ENCODE assay signal across 22 mouse cellular contexts in genomic region chr9:6090747-6091146, GRCm38 (mm10).
A peak's percentile ranks its signal among the peaks of the same experiment; 100 is the strongest.
DNase-seq lines count a peak whose midpoint lies in the region; ATAC-seq and TF ChIP-seq lines count a peak whose summit lies in the region.
"Had no signal": no experiment of that assay in that cellular context is flagged by ENCODE, and none has a peak within 500 bp of the region (broad histone marks: within the 10 kb centered on the region; RNA-seq: fewer than 3 reads in every experiment).

No protein-coding gene starts in this region.

- H3K9me3 ChIP-seq in MEL (replicated peaks; ENCODE audit: insufficient read depth, low read length), result no peaks in the 10 kb centered on the region
- H3K9me3 ChIP-seq in liver, embryonic 13.5 days (replicated peaks), result no peaks in the 10 kb centered on the region; the same call in 1 of the 2 replicates
- no peaks in the 10 kb centered on the region for H3K9me3 ChIP-seq in liver, postnatal 0 days (ENCODE audit: low read length)
- H3K9me3 ChIP-seq: embryonic facial prominence, embryonic 13.5 days; forebrain, embryonic 10.5 days; hindbrain, embryonic 10.5 days had no signal

- H3K4me2 ChIP-seq in liver, embryonic 13.5 days, result no peak overlapping the region
- H3K4me2 ChIP-seq in liver, postnatal 0 days (ENCODE audit: low read depth, low read length), result no peak overlapping the region
- H3K4me2 ChIP-seq: embryonic facial prominence, embryonic 13.5 days; heart, embryonic 11.5 days; hindbrain, embryonic 14.5 days had no signal

- TF ChIP-seq POLR2A in MEL (IDR thresholded peaks at IDR 0.05; ENCODE audit: control insufficient read depth in 1 of 2, insufficient read depth in 1 of 2, low read depth in 1 of 2, low read length in 2 of 2, poor library complexity in 1 of 2), result peak in 1 of 2 experiments; percentile 35; a peak in 1 of 4 replicates

- TF ChIP-seq CTCF in MEL (IDR thresholded peaks at IDR 0.05 in 2 of 3, conservative IDR thresholded peaks at IDR 0.05 in 1 of 3; ENCODE audit: control insufficient read depth in 1 of 3, insufficient read depth in 1 of 3, low read depth in 2 of 3, low read length in 3 of 3, poor library complexity in 1 of 3, severe bottlenecking in 1 of 3), result no peak
- no peak for TF ChIP-seq CTCF in liver, postnatal 0 days (IDR thresholded peaks at IDR 0.05; ENCODE audit: low read depth)

- TF ChIP-seq EP300 in MEL (IDR thresholded peaks at IDR 0.05; ENCODE audit: low read depth in 1 of 2, low read length in 2 of 2), result peak; percentile 99
- TF ChIP-seq EP300 in liver, postnatal 0 days (IDR thresholded peaks at IDR 0.05; ENCODE audit: low read depth), result peak; percentile 58

- peaks cover 0 to 16% of the 10 kb centered on the region in 2 experiments; a peak in 2 of 4 replicates for H3K36me3 ChIP-seq in MEL (ENCODE audit: control insufficient read depth in 1 of 2, insufficient read depth in 2 of 2, low read length in 2 of 2)
- no peaks in the 10 kb centered on the region for H3K36me3 ChIP-seq in liver, embryonic 13.5 days
- no peaks in the 10 kb centered on the region for H3K36me3 ChIP-seq in liver, postnatal 0 days (replicated peaks; ENCODE audit: insufficient read depth, low read length)
- H3K36me3 ChIP-seq: embryonic facial prominence, embryonic 13.5 days; forebrain, embryonic 10.5 days; hindbrain, embryonic 10.5 days had no signal

- H3K27ac ChIP-seq in MEL (ENCODE audit: control insufficient read depth, low read depth, low read length), result peak overlapping the region; percentile 78
- no peak overlapping the region for H3K27ac ChIP-seq in liver, embryonic 13.5 days
- no peak overlapping the region for H3K27ac ChIP-seq in liver, postnatal 0 days (ENCODE audit: low read depth)
- H3K27ac ChIP-seq: embryonic facial prominence, embryonic 13.5 days; forebrain, embryonic 10.5 days; heart, adult 2 months; hindbrain, embryonic 10.5 days; hindbrain, embryonic 14.5 days had no signal

- no peaks in the 10 kb centered on the region for H3K27me3 ChIP-seq in MEL (ENCODE audit: control insufficient read depth in 1 of 2, insufficient read depth in 2 of 2, low read length in 2 of 2)
- no peaks in the 10 kb centered on the region for H3K27me3 ChIP-seq in liver, embryonic 13.5 days
- H3K27me3 ChIP-seq in liver, postnatal 0 days (ENCODE audit: insufficient read depth, low read length), result no peaks in the 10 kb centered on the region
- H3K27me3 ChIP-seq: CH12.LX; embryonic facial prominence, embryonic 13.5 days had no signal

- H3K79me2 ChIP-seq in MEL (ENCODE audit: control insufficient read depth, insufficient read depth, low read length, poor library complexity), result no peaks in the 10 kb centered on the region

- peak overlapping the region; percentile 44 to 83 for H3K4me3 ChIP-seq in MEL (ENCODE audit: control insufficient read depth in 1 of 2, insufficient read depth in 1 of 2, low read depth in 2 of 2, low read length in 2 of 2)
- no peak overlapping the region for H3K4me3 ChIP-seq in liver, embryonic 13.5 days (replicated peaks)
- H3K4me3 ChIP-seq in liver, postnatal 0 days (ENCODE audit: low read depth, low read length), result no peak overlapping the region
- H3K4me3 ChIP-seq: embryonic facial prominence, embryonic 13.5 days; forebrain, embryonic 10.5 days; heart, adult 2 months; hindbrain, embryonic 10.5 days had no signal

- peak overlapping the region; percentile 45 for H3K9ac ChIP-seq in MEL (ENCODE audit: control insufficient read depth, low read depth, low read length, poor library complexity, severe bottlenecking)
- H3K9ac ChIP-seq in liver, embryonic 13.5 days, result no peak overlapping the region
- H3K9ac ChIP-seq in liver, postnatal 0 days (replicated peaks), result no peak overlapping the region
- H3K9ac ChIP-seq: embryonic facial prominence, embryonic 13.5 days; hindbrain, embryonic 14.5 days had no signal

- peak; percentile 81 for ATAC-seq in erythroid progenitor cell, adult 5-6 weeks (replicated peaks; ENCODE audit: low FRiP score, poor library complexity, severe bottlenecking)
- ATAC-seq in liver, embryonic 13.5 days (ENCODE audit: low read depth), result peak; percentile 80
- no peak for ATAC-seq in liver, postnatal 0 days
- ATAC-seq: forebrain, embryonic 14.5 days had no signal

- no peak for TF ChIP-seq RAD21 in MEL (IDR thresholded peaks at IDR 0.05; ENCODE audit: low read depth, low read length)

- WGBS in liver, embryonic 13.5 days (ENCODE audit: insufficient replicate concordance), result 26% methylated on average over 2 of the region's 2 CpGs
- WGBS in liver, postnatal 0 days (ENCODE audit: insufficient replicate concordance), result 37% methylated on average over 2 of the region's 2 CpGs

- DNase-seq in MEL (ENCODE audit: low read depth, low spot score), result peak; percentile 89
- DNase-seq in liver, embryonic 13.5 days, result no peak
- no peak for DNase-seq in liver, postnatal 0 days
- no peak for DNase-seq in thymus, postnatal 10 days (ENCODE audit: low spot score in 2 of 2)
- DNase-seq in spleen, postnatal 10 days (ENCODE audit: low spot score in 2 of 2), result no peak
- no peak for DNase-seq in left cerebral cortex, adult 8-10 months (ENCODE audit: low spot score in 2 of 2)
- no peak for DNase-seq in layer of hippocampus, adult 18-20 months (ENCODE audit: low spot score in 2 of 2)
- DNase-seq: adrenal gland, adult 2 months; adrenal gland, postnatal 25 days; cerebellum, adult 11 months; cerebellum, adult 8-10 months; cerebellum, postnatal 14 days; gastrocnemius, postnatal 10 days; heart, adult 2 months had no signal

- H3K4me1 ChIP-seq in MEL (ENCODE audit: control insufficient read depth in 1 of 2, insufficient read depth in 2 of 2, low read length in 2 of 2), result peaks cover 10 to 11% of the 10 kb centered on the region in 2 experiments
- no peaks in the 10 kb centered on the region for H3K4me1 ChIP-seq in liver, embryonic 13.5 days (replicated peaks)
- no peaks in the 10 kb centered on the region for H3K4me1 ChIP-seq in liver, postnatal 0 days (ENCODE audit: insufficient read depth)
- H3K4me1 ChIP-seq: embryonic facial prominence, embryonic 13.5 days; forebrain, embryonic 10.5 days; hindbrain, embryonic 10.5 days had no signal

TF ChIP-seq in MEL, 35 proteins besides CTCF, POLR2A, EP300 and RAD21 (continues in another document):
- 0 out of 2 replicates have a peak, but pooled peaks have one; percentile 39 for TF ChIP-seq ZNF384 (IDR thresholded peaks at IDR 0.05; ENCODE audit: low read depth, low read length)
- peak; percentile 58; the same call in 1 of the 2 replicates for TF ChIP-seq TBP (IDR thresholded peaks at IDR 0.05; ENCODE audit: low read depth, low read length)
- TF ChIP-seq ZMIZ1 (IDR thresholded peaks at IDR 0.05; ENCODE audit: low read depth, low read length), result no peak
- no peak for TF ChIP-seq CHD1 (IDR thresholded peaks at IDR 0.05; ENCODE audit: low read depth, low read length)
- peak; percentile 95 for TF ChIP-seq ETS1 (IDR thresholded peaks at IDR 0.05; ENCODE audit: low read depth, low read length)
- TF ChIP-seq POLR2AphosphoS5 (IDR thresholded peaks at IDR 0.05; ENCODE audit: borderline replicate concordance, low read depth, low read length), result no peak
- peak; percentile 36; the same call in 1 of the 2 replicates for TF ChIP-seq TAL1 (IDR thresholded peaks at IDR 0.05; ENCODE audit: low read length)
- TF ChIP-seq GATA1 (IDR thresholded peaks at IDR 0.05; ENCODE audit: low read depth, low read length), result peak; percentile 99
- TF ChIP-seq MAZ (IDR thresholded peaks at IDR 0.05; ENCODE audit: low read depth, low read length), result peak; percentile 75; the same call in 1 of the 2 replicates
- no peak for TF ChIP-seq USF2 (IDR thresholded peaks at IDR 0.05; ENCODE audit: borderline replicate concordance in 1 of 2, insufficient read depth in 1 of 2, low read depth in 1 of 2, low read length in 2 of 2)
- TF ChIP-seq MAX (IDR thresholded peaks at IDR 0.05; ENCODE audit: low read length), result peak; percentile 7; the same call in 1 of the 2 replicates
- TF ChIP-seq SIN3A (IDR thresholded peaks at IDR 0.05; ENCODE audit: low read length), result peak; percentile 80
- no peak for TF ChIP-seq CHD2 (IDR thresholded peaks at IDR 0.05; ENCODE audit: low read length)
- TF ChIP-seq POLR2AphosphoS2 (IDR thresholded peaks at IDR 0.05; ENCODE audit: low read length), result peak; percentile 71; the same call in 1 of the 2 replicates
- TF ChIP-seq MYB (IDR thresholded peaks at IDR 0.05; ENCODE audit: low read depth, low read length), result peak; percentile 90
- no peak; the same call in 1 of the 2 replicates for TF ChIP-seq MXI1 (IDR thresholded peaks at IDR 0.05; ENCODE audit: low read depth, low read length)
- no peak for TF ChIP-seq NRF1 (IDR thresholded peaks at IDR 0.05; ENCODE audit: insufficient read depth, low read depth, low read length, poor library complexity, severe bottlenecking)
- no peak for TF ChIP-seq KAT2A (conservative IDR thresholded peaks at IDR 0.05; ENCODE audit: low read depth, low read length)
- peak; percentile 86 for TF ChIP-seq RCOR1 (IDR thresholded peaks at IDR 0.05; ENCODE audit: low read depth, low read length)
- TF ChIP-seq ZKSCAN1 (IDR thresholded peaks at IDR 0.05; ENCODE audit: low read depth, low read length), result no peak
- TF ChIP-seq MEF2A (IDR thresholded peaks at IDR 0.05; ENCODE audit: extremely low read depth, insufficient replicate concordance, low read depth, low read length, poor library complexity, severe bottlenecking), result no peak
- TF ChIP-seq GABPA (IDR thresholded peaks at IDR 0.05; ENCODE audit: low read depth, low read length), result no peak
- no peak for TF ChIP-seq NELFE (IDR thresholded peaks at IDR 0.05; ENCODE audit: low read depth, low read length)
- no peak for TF ChIP-seq USF1 (IDR thresholded peaks at IDR 0.05; ENCODE audit: low read depth, low read length)
- TF ChIP-seq ZC3H11A (IDR thresholded peaks at IDR 0.05; ENCODE audit: low read depth, low read length), result no peak
- TF ChIP-seq TCF12 (IDR thresholded peaks at IDR 0.05; ENCODE audit: low read depth, low read length), result peak; percentile 99
- TF ChIP-seq MAFK (IDR thresholded peaks at IDR 0.05; ENCODE audit: borderline replicate concordance, low read depth, low read length), result no peak; the same call in 1 of the 2 replicates
- TF ChIP-seq JUND (IDR thresholded peaks at IDR 0.05; ENCODE audit: low read depth, low read length), result no peak
- no peak for TF ChIP-seq MYC (IDR thresholded peaks at IDR 0.05; ENCODE audit: low read depth, low read length)
- TF ChIP-seq UBTF (IDR thresholded peaks at IDR 0.05; ENCODE audit: borderline replicate concordance, insufficient read depth, low read depth, low read length), result no peak
- peak; percentile 36; the same call in 1 of the 2 replicates for TF ChIP-seq ELF1 (IDR thresholded peaks at IDR 0.05; ENCODE audit: low read depth, low read length)
- TF ChIP-seq HCFC1 (IDR thresholded peaks at IDR 0.05; ENCODE audit: low read depth, low read length), result peak; percentile 53; the same call in 1 of the 2 replicates
- TF ChIP-seq E2F4 (IDR thresholded peaks at IDR 0.05; ENCODE audit: borderline replicate concordance, low read depth, low read length), result no peak
- no peak for TF ChIP-seq SMC3 (IDR thresholded peaks at IDR 0.05; ENCODE audit: low read depth, low read length)

Comparison
In these comparisons a context has a peak if more than half of its experiments do, and no peak if none do; other contexts are left out.
1. H3K4me3 ChIP-seq: peak in MEL (2 of 2); none in liver, embryonic 13.5 days (single experiment) and liver, postnatal 0 days (single experiment).